Mouse (Mus musculus) brain, embryonic 18.5 days (tissue): Measurements from ENCODE around the gene Foxj2.
A peak's percentile ranks its signal among the peaks of the same experiment; 100 is the strongest.

Experiments used
- DNase-seq: peaks from one replicate; pipeline ENCODE4 v3.0.0-alpha.2; 2012; ENCODE audit warnings: low read depth, low spot score

Foxj2 gene

DNA sequence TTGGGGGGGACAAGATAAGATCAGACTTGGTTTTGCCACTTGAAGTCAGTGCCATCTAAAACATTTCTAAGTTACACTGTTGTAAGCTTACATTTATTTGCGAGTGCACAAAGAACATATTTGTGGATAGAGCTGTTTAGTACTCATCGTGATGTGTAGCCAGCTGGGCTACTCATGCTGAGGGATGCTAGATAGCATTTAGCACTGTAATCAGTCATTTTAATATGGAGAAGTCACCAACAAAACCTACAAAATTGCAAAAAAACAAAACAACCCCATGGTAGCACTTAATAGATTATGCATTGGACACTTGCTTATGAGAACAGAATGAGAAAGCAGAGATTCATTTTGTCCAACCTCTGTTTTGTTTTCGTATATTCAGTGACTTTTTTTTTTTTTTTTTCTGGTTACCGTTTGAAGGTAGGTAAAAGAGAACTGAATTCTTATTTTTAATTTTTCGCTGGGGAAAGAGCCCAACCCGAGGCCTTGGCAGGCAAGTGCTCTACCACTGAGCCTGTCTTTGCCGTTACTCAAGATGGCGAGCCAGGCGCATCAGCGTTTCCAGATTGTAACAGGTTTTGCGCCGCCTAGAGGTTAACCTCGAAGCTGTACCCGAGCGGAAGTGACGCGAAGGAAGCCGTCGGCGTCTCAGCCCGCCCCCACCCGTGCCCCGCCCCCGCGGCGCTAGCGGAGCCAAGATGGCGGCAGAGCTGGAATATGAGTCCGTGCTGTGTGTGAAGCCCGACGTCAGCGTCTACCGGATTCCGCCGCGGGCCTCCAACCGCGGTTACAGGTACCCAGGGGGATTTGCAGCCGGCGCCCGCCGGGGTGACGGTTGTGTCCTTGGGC lies 54.4 kb downstream of the Foxj2 start, which contains the start of gene Necap1:
TSS of gene Necap1 (plus strand) at position 604 of the 849 bp plus-strand sequence.
- DNase-seq, result peak; percentile 91

DNA sequence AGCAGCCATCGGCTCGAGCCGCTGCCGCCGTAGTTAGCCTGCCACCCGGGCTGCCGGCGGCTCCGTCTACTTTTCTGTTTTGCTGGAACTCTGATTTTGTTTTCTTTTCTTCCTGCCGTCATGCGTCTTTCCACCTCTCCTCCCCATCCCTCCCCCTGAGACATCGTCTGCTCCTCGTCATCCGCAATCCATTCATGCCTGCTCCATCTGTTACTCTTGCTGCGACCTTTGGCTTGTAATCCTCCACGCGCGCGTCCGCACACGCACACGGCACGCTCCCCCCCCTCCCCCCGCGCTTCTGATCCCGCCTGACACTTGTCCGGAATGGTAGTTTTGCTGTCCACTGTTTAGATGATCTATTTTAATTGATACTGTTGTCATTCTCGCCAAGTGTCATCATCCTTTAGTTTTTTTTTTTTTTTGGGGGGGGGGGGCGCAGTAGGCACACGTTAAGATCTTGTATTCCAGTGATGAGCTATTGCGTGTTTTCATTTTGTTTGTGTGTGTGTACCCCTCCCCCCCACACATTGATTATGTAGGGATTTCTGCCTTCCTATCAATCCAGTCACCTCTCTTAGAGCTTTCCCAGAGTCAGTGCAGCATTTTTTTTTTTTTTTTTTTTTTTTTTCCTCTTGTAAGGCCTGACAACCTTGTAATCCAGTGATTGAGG lies 55.1 kb downstream of the Foxj2 start:
- DNase-seq, result no peak

DNA sequence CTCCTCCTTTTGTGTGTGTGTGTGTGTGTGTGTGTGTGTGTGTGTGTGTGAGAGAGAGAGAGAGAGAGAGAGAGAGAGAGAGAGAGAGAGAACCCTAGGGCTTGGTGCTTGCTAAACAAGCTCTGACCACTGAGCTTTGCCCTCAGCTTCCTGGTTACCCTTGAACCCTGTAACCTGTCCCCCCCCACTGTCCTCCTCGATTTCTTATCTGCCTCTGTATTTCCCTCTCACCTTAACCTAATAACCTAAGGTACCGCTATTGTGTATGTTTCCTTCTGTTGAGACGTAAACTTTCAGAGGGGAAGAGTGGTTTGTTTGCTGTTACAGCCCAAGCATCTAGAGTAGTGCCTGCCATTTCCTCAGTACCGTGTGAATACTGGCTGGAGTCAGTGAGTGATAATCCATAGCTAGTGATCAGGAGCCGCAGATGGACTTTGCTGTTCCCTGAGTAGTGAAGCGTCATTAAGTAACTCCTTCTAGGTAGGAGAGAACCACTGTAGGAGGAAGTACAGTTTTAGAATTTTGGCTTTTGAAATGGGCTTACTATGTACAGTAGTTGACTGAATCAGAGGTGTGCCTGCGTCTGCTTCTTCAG lies 59.5 kb downstream of the Foxj2 start:
- no peak for DNase-seq

DNA sequence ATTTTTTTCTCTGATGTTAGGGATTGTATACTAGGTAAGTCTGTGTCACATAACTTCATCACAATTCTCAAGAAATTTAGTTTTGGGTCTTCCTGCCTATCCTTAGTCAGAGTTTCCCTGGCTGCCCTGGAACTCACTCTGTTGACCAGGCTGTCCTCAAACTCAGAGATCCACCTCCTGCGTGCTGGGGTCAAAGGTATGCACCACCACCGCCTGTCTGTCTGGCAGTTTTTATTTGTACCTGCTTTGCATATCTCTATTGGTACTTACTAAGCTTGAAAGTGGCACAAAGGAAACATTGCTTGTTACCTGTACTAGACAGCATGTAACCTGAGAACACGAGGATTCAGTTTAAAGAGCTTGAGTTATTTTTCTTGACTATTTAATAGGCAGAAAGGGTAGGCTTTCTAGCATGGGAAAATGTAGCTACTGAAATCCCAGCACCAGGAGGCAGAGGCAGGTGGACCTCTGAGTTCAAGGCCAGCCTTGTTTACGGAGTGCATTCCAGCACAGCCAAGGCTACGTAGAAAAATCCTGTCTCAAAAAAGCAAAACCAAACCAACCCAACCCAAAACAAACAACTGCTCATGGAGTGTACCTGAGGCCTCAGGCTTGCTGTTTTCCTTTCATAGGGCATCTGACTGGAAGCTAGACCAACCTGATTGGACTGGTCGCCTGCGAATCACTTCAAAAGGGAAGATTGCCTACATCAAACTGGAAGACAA lies 60.2 kb downstream of the Foxj2 start:
- no peak for DNase-seq

DNA sequence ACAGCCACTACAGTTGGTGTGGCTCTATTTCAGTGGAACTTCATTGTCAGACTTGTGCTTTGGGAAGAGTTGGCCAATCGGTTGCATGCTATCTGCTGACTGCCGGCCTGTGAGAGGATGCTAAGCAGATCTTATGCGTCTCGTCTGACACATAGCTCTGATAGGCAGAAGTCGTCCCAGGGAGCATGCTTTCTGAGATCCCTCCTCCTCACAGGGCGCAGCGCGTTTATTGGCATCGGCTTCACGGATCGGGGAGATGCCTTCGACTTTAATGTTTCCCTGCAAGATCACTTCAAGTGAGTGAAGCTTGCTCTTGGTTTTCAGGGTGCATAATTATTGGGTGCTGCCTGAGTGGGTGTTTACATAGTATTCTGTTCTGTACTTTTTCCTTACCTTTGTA lies 61.6 kb downstream of the Foxj2 start:
- DNase-seq, result no peak

DNA sequence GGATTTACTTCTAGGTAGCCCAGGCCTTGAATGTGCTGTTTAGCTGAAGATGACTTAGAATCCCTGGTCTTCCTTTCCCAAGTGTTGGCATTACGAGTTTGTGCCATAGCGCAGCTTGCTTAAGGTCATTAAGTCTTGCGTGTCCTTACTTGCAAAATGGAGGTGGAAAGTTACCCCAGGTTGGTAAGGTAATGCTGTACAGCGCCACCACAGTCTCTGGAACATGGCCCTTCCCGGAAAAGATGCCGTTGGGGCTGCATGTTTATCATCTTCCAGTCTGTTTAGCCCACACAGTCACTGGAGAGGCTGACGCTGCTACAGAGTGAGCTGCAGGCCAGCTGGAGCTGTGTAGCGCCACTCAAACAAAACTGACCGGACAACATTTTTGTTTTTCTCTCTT lies 63.9 kb downstream of the Foxj2 start:
- DNase-seq, result no peak

DNA sequence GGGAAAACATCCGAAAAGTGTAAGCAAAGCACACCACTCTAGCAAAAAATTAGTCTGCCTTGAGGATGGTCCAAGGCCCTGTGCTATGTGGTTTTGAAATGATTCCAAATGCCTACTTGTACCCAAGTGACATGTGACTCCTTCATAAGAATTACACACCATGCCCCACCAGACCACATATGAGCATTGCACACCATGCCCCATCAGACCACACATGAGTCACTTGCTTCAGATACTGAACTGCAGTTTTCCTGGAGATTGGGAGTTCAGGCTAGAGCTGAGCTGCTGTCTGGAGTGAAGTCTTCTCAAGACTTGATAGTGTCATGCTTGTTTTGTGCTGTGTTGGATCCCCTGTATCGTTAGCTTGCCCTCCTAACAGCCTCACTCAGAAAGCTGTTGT lies 69.9 kb downstream of the Foxj2 start:
- no peak for DNase-seq

DNA sequence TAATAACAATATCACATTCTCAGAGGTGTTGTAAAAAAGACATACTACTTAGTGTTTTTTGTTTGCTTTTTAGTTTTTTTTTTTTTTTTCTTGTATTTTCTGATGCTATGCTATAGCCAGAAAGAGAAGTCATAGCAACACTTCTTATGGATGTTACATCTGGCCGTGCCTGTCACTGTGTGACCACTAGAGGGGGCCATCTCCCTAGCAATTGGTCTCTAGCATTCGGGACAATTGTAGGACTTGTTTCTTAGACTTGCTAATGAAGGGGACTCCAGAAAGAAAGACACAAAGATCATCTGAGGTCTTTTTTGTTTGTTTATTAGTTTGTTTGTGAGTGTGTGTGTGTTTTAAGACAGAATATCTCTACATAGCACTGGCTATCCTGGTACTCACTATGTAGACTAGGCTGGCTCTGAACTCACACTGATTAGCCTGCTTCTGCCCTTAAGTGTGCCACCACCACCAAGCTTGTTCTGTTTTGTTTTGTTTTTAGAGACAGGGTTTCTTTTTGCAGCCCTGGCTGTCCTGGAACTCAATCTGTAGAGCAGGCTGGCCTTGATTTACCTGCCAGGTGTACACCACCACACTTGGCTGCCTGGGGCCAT lies 72.8 kb downstream of the Foxj2 start:
- no peak for DNase-seq
